Mouse (Mus musculus) embryo, embryonic 11 days (tissue): ENCODE measurements at regions not wholly inside any gene's neighbourhood (a gene's known extent, or its start where the extent isn't known, plus 50 kb on each side); places are given as distances from the start of the nearest gene placed in this dataset.

Experiments used
- DNase-seq: peaks from one replicate; pipeline ENCODE4 v3.0.0-alpha.2; 2015

GRCm38 (mm10) chr10:98485751-98486681 lies 428.2 kb upstream of the Atp2b1 start:
- DNase-seq = peak; percentile 29

DNA sequence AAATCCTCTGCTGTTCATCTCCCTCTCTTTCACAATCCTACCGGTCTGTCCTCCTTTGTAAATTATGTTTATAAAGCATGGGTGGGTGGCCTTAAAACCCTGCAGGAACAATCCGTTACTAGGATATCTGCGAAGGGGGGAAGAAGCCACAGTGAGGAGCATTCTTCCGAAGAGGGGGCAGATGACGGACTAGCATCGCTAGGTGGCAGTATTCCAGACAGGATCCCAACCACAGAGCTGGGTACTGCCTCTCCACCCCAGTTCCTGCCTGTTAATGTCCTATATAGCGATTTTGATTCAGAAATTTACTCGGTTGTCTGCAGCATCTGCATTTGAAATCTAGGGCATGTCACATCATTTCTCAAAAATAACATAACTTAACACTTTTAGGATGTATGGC lies 419.9 kb upstream of the Atp2b1 start:
- DNase-seq = peak; percentile 78

- no peak for DNase-seq
These were observed 418.0 kb upstream of the Atp2b1 start for GRCm38 (mm10) chr10:98496254-98496653.

- DNase-seq = no peak
These were observed 413.9 kb upstream of the Atp2b1 start for GRCm38 (mm10) chr10:98500315-98500714.

- DNase-seq = no peak
These were observed 412.6 kb upstream of the Atp2b1 start for GRCm38 (mm10) chr10:98501566-98501965.

DNA sequence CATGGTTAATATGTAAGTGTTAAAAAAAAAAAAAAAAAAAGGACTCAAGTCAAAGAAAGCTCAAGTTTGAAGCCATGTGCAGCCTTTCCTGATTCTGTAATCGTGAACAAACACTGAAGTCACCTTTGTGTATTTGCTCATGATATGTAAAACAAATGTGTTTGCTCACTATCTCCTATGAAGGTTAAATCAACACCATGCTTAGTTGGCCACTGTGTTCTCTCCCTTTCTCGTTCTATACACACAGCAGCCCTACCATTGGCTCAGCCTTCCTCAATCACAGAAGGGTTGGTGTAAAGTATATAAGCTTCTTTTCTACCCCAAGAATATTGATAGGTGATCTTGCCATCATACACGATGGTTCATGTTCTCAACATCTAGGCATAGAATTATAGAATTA lies 409.7 kb upstream of the Atp2b1 start:
- no peak for DNase-seq

DNA sequence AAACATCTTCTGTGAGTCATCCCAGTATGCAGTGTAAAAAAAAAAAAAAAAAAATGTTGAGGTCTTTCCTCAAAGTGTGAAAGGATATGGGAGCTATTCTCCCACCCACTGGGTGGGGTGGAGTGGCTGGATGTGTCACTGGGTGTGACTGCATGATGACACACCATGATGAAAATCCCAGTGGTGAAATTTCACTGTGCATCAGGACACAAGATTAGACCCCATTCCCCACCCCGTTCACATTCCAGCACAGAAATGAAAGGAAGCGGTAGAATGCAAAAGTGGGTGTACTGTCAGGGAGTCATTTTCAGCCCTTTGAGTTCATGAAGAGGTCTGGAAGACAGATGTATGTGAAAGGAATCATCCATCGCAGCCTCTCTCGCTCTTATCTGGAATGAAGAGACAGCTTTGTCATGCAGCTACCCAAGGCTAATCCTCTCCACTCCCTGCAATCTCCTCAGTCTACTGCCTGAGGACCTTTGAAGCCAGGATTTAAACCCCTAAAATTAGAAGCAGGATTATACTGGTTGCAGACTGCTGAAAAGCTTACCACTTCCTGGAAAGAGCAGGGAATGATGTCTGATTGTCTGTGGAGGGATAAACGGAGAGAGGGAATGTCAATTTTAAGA lies 405.6 kb upstream of the Atp2b1 start:
- DNase-seq = no peak

GRCm38 (mm10) chr10:98514836-98515235 lies 399.4 kb upstream of the Atp2b1 start:
- no peak for DNase-seq

- DNase-seq = no peak
These were observed 396.6 kb upstream of the Atp2b1 start for GRCm38 (mm10) chr10:98517609-98518008.

- no peak for DNase-seq
These were observed 384.6 kb upstream of the Atp2b1 start for GRCm38 (mm10) chr10:98529565-98529964.

GRCm38 (mm10) chr10:98531425-98531824 lies 382.8 kb upstream of the Atp2b1 start:
- DNase-seq = no peak

DNA sequence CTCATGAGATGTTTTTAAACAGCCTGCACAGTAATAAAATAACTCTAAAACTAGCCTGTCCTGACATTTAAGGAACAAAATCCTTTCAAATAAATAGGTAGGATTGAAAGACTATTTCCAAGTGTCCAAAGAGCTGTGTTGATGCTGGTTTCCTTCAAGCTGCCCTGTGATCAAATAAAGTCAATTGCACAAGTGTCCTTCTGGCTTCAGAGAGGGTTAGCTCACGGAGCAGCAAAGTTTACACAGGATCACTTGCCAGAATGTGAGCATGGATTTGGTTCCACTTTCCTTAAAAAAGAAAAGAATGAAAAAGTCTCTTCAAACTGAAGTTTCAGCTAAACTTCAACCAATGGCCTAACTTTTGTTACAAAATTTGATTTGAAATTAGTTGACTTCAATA lies 375.5 kb upstream of the Atp2b1 start:
- DNase-seq = no peak

DNA sequence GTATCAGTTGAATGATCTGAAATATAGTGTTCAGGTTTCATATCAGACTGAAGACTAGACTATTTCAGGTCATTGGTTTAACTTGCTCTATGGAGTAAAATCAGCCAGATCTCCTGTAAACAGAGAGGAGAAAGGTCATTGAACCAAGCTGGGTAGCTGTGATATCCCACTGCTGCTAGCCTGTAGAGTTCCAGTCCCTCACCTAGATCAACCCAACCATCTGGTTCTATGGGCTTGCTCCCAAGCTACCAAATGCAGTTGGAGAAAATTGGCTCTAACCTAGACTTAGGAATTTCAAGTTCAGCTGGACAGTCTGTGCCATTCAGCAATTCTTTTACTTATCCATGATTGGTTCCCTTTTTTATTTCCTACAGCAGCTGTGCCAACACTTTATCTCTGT lies 373.1 kb upstream of the Atp2b1 start:
- DNase-seq = no peak

DNA sequence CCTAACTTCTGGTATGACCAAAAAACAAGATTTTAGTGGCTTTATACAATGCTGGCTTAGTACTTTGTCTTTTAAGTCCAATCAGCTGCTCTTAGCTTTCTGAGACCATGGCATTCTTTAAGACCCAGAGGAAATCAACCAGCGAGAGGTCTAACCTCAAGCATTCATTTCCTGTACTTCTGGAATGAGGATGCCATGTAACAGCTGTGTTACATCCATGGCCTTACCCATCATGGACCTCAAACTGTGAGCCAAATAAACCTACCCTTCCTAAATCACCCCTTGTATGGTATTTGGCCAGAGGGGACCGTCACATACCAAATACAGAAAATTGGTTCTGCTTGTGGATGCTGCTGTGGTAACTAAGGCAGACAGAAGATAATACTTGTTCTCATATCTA lies 372.1 kb upstream of the Atp2b1 start:
- DNase-seq = no peak

DNA sequence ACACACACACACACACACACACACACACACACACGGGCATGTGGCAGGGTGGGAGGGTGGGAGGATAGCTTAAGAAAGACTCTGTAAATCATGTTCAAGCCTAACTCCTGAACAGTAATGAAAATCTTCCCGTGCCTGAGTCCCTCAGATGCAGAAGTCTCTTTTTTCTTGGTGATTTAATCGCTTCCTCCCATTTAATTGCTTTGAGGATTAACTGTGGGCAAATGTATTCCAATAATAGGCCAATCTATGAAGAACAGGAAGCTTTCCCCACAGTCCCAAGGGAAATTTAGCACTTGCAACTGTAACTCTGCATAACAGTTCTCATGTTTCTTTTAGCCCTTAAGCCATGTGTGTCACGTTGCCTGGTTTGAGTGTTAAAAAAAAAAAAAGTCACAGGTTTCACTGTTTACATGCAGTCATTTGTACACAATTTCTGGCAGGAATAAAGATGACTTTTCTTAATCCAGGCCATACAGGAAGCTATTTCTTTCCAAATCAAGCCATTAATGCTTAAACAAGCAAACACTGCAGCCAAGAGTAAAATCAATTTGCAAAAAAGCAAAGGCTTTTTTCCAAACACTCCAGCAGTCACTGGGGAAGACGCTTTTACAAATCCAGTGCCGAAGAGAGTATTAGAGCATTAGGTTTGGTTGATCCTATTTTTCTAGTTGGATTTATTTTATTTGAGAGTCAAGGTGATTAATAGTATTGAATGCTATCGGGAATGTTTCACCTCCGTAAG lies 370.8 kb upstream of the Atp2b1 start:
- DNase-seq = peak; percentile 59

- peak; percentile 51 for DNase-seq
These were observed 370.2 kb upstream of the Atp2b1 start for GRCm38 (mm10) chr10:98543998-98544349.

DNA sequence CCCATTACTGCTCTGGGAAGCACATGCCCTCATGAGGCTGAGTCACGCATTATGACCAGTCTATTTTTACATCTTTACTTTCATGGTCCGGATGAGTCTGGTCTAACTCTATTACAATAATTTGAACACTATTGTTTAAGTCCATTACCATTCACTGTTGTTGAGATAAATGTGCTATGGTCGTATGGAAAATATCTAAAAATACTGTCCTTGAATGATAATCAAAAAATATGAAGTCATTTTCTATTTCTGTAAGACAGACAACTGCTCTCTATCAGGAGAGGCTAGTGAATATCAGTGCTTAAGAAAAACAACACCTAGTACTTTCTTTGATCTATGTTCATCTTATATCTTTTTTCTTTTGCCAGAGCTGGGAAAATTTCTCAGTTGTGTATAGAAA lies 359.6 kb upstream of the Atp2b1 start:
- no peak for DNase-seq

DNA sequence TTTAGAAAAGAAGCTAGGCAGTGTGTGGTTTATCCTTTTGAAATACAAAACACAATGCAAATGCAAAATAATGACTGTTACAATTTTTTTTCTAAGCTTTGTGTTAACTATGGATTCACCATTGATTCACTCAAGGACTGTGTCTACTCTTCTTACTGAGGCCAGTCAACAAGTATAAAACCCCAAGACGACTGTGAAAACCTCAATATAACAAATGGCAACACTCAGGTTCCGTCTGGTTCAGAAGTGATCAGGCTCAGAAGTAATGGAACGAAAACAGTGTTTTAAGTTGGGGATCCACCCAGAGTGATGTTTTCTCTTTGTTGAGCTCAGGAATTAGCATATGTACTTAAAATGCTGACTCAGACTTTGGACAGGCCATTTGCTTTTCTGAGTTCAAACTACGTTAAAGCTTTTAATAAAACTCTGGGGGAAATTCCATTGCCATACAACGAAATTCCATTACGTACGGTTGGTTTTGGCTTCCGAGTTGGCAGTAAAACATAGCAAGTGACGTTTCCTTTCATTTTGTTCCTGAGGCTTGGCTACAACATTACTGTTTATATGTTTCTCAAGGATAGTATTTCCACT lies 356.6 kb upstream of the Atp2b1 start:
- DNase-seq = no peak

DNA sequence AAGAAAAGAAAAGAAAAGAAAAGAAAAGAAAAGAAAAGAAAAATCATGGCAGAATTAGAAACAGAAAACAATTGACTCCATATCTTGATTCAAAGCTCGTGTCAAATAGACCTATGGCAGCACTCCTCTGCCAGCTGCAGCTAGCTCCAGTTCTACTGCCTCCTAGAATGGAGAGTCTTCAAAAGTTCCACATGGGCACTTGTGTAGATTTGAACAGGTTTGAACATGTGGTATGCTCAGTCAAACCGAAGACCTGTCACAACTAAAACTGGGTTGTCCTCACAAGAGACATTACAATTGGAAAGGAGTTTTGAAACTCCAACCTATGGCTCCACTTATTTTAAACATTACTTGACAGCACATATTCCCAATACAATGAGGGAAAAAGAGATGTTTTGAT lies 355.6 kb upstream of the Atp2b1 start:
- DNase-seq = no peak

GRCm38 (mm10) chr10:98562297-98562912 lies 351.8 kb upstream of the Atp2b1 start:
- DNase-seq = no peak

DNA sequence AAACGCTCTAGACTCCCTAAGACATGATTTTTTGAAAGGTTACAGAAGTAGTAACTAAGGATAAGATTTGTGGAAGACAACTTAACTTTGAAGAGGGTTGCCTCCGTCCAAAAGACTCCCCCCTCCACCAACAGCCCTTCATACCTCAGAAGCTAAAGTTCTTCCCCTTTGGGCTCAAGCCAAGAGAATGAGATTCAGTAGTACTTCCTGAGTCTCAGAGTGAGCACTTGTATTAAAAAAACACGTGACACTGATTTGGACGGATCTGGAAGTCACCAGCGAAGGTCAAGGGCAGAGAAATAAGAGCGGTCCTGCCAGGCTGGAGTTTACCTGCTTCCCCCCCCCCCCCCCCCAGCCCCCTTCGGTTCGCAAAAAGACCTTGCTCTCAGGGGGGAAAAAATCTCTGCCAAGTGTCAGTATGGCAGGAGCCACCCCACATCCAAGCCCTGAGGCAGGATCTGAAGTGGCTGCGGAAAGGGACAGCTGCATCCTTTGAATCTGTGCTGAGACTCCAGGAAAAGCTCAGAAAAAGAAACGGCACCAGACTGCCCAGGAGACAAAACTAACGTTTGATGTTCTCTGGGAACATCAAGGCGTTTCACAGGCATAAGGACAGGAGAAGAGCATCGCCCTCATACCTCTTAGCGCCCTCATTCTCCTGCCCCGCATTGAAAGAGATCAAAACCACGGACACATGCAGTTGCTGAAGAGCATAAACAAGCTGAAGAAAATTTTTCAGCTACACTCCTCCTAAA lies 341.2 kb upstream of the Atp2b1 start:
- peak; percentile 5 for DNase-seq

DNA sequence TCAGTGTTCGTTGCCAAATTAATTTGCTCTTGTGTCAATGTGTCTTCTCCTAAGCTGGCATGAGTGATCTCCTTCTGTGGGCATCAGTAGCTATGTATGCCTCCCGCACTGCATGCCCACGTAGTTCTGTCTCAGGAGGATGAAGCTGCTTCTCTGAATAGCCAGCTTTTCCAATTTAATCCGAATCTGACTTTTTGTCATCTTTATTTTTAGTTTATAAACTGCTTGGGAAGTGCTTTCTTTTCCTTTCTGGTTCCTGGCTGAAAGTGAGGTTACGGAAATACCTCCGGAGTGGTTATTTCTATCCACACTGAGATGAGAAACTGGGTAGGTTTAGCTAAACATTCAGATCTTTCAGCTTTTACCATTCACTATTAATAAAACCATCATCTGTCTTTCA lies 337.2 kb upstream of the Atp2b1 start:
- no peak for DNase-seq
